Mouse (Mus musculus) stomach, postnatal 0 days (tissue): Measurements from ENCODE around the gene Rpl7l1.

ENCODE experiments used
- CTCF ChIP-seq: IDR thresholded peaks from 2 replicates; pipeline ENCODE4 v1.5.1; 2016; ENCODE audit warnings: antibody characterized with exemption, low read depth, mild to moderate bottlenecking, moderate library complexity
- EP300 ChIP-seq: optimal IDR thresholded peaks from 2 replicates; pipeline ENCODE3; 2016; ENCODE audit warnings: antibody characterized with exemption

DNA sequence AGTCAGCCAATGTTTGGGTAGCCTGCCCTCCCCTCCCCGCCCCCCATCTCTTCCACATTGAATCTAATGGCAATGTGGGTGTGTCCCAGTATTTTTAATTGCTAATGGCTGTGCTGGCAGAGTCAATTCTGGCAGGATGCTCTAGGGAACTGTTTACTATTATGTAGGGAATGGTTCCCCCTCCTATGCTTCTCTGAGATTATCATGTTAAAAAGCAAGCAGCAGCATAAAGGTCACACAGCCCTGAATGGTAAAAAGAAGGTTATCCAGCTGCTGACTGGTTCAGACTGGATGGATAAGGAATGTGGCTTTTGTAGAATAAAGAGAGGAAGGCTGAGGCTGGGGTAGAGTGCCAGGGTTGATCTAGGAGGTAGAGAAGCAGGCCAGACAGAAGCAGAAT, 30.0 kb upstream of the Rpl7l1 start:
- TF ChIP-seq CTCF (no peak), EP300 (no peak)
